Mouse (Mus musculus) neural tube, embryonic 13.5 days (tissue): ENCODE measurements around the gene Stra6l. TPM values are rescaled to one million over a fixed set of nuclear protein-coding genes. Genes with fewer than 3 reads are reported as not detected.

Experiments
- ATAC-seq: fragments of 200-750 bp; cut with Nextera tagmentation; 2 replicates; pipeline ENCODE4 v1.8.0; 2017; ENCODE audit warnings: low read depth, mild to moderate bottlenecking, moderate TSS enrichment, moderate library complexity
- H3K27ac ChIP-seq: fragments of 300-500 bp; sonication (generic); replicated peaks from 2 replicates; pipeline ENCODE4 v1.5.1; 2015; ENCODE audit warnings: moderate library complexity, mild to moderate bottlenecking, inconsistent platforms
- H3K27me3 ChIP-seq: fragments of 300-500 bp; sonication (generic); 2 replicates; pipeline ENCODE4 v1.6.1; 2015; ENCODE audit warnings: mild to moderate bottlenecking, inconsistent platforms
- H3K36me3 ChIP-seq: fragments of 300-500 bp; sonication (generic); 2 replicates; pipeline ENCODE4 v1.6.1; 2015; ENCODE audit warnings: mild to moderate bottlenecking, inconsistent platforms
- H3K4me1 ChIP-seq: fragments of 300-500 bp; sonication (generic); replicated peaks from 2 replicates; pipeline ENCODE4 v1.6.1; 2015; ENCODE audit warnings: inconsistent platforms
- H3K4me2 ChIP-seq: fragments of 300-500 bp; sonication (generic); 2 replicates; pipeline ENCODE4 v1.6.1; 2015; ENCODE audit warnings: inconsistent platforms, mild to moderate bottlenecking, moderate library complexity
- H3K4me3 ChIP-seq: fragments of 300-500 bp; sonication (generic); 2 replicates; pipeline ENCODE4 v1.5.1; 2015; ENCODE audit warnings: mild to moderate bottlenecking, inconsistent platforms
- H3K9ac ChIP-seq: fragments of 300-500 bp; sonication (generic); 2 replicates; pipeline ENCODE4 v1.6.1; 2015; ENCODE audit warnings: moderate library complexity, mild to moderate bottlenecking, inconsistent platforms
- H3K9me3 ChIP-seq: fragments of 300-500 bp; sonication (generic); 2 replicates; pipeline ENCODE4 v1.6.1; 2016; ENCODE audit warnings: inconsistent platforms
- whole genome bisulfite sequencing: fragments of 180-500 bp; shearing (Covaris S2); methylation state at CpG from one replicate; pipeline ENCODE4 v1.1.7; 2015; 5-methylcytosine and 5-hydroxymethylcytosine counted together
- polyA plus RNA-seq: library from polyadenylated mRNA; unstranded; fragments of >200 nt; fragmentation: Nextera tagmentation; extraction: Ambion mirVana; gene quantifications from 2 replicates; pipeline ENCODE4 v1.2.1, GENCODE M21; 2015

Gene Stra6l
- polyA plus RNA-seq, 1 experiment from 2014 or later = 4.5 TPM

DNA sequence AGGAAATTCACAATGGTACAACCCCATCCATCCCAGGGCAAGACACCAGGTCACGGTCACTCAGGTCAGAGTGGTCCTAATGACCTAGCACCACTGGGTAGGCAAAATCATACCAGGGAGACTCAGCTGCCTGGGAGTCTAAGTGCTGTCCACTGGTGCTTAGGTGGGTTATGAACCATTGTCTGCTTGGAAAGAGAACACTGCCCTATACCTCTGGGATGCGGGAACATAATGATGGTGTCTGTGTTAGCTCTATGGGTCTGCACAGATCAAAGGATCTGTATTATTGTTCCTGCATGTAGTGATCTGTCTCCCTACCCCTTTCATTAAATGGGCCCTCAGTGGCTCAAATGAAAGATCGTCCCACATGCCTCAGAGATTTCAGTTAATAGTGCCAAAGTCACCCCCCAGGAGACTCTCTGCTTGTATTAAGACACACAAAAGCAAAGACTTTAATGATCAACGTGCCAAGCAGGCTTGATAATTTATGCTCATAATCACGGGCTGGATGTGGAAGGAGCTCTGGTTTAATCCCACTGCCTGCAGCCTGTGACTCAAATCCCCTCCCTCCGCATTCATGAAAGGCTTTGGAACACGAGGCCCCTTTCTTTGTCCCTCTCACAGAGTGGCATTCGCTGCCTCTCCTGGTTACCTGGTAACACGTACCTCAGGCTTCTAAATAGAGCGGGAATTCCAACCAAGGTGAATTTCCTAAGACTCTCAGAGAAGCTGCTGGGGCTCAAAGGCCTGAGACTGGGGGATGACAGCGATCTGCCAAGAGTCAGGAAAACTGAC lies 25.5 kb upstream of the Stra6l start:
- Histone ChIP-seq H3K9me3 (no peaks in the 10 kb centered on the region), H3K36me3 (0 out of 2 replicates have a peak, but pooled peaks cover 5% of the 10 kb centered on the region), H3K4me1 (peaks cover 94% of the 10 kb centered on the region), H3K4me2 (peak overlapping the region; percentile 62), H3K27me3 (peaks cover 34% of the 10 kb centered on the region), H3K9ac (peak overlapping the region; percentile 91), H3K27ac (peak overlapping the region; percentile 97), H3K4me3 (peak overlapping the region; percentile 67)
- WGBS = 12% methylated on average over 11 of the region's 11 CpGs
- no peak; the same call in 1 of the 2 replicates for ATAC-seq

DNA sequence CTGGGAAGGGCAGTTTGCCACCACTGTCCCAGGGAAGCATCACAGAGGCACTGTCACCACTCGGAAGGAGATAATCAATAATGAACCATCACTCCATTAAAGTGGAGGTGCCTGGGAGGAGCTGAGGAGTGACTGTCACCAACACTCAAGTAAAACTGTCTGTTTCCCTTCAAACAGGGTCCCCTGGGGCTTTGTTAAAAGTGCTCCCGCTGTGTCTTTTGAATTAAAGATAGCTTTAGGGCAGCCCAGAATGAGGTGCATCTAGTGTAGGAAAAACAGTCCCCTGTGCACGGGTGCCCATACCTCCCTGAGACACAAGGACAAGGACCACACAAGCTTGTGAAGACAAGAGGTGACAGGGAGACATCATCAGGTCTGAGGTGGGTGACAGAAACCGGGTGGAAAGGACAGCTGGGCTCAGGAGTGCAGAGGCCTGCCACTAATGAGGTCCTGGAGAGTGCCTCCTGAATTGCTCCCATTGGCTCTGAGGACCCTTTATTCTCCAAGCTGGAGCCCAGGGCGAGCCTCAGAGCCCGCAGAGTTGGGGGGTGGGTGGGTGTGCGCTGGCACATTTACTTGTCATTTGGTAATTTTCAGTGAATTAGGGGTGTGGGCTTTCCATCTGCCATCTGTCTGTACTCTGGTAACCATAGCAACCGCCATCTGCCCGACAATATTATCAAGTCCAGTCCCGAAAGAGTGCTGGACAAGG lies 24.3 kb upstream of the Stra6l start:
- Histone ChIP-seq H3K27me3 (peaks cover 43% of the 10 kb centered on the region), H3K9me3 (no peaks in the 10 kb centered on the region), H3K36me3 (0 out of 2 replicates have a peak, but pooled peaks cover 5% of the 10 kb centered on the region), H3K9ac (peak overlapping the region; percentile 91), H3K4me3 (peak overlapping the region; percentile 67), H3K4me2 (peak overlapping the region; percentile 62), H3K4me1 (peaks cover 93% of the 10 kb centered on the region), H3K27ac (peak overlapping the region; percentile 97)
- 4% methylated on average over 10 of the region's 10 CpGs for WGBS
- 0 out of 2 replicates have a peak, but pooled peaks have one; percentile 30 for ATAC-seq

GRCm38 (mm10) chr4:45824761-45825556 lies 23.5 kb upstream of the Stra6l start:
- Histone ChIP-seq H3K27me3 (peaks cover 43% of the 10 kb centered on the region), H3K36me3 (0 out of 2 replicates have a peak, but pooled peaks cover 5% of the 10 kb centered on the region), H3K9ac (peak overlapping the region; percentile 91), H3K9me3 (no peaks in the 10 kb centered on the region), H3K4me2 (peak overlapping the region; percentile 62), H3K4me1 (peaks cover 93% of the 10 kb centered on the region), H3K27ac (peak overlapping the region; percentile 97), H3K4me3 (peak overlapping the region; percentile 67)
- ATAC-seq = no peak
- 11% methylated on average over 14 of the region's 14 CpGs for WGBS

GRCm38 (mm10) chr4:45826275-45827040 lies 22.0 kb upstream of the Stra6l start, which contains the start of gene Igfbpl1:
Gene Igfbpl1 (minus strand): TSS chr4:45826923.
- Histone ChIP-seq H3K9me3 (no peaks in the 10 kb centered on the region), H3K4me2 (peak within 1 kb of the TSS; percentile 62), H3K9ac (peak within 1 kb of the TSS; percentile 91), H3K27ac (peak within 1 kb of the TSS; percentile 97), H3K4me3 (peak within 1 kb of the TSS; percentile 67), H3K4me1 (peaks cover 93% of the 10 kb centered on the region), H3K36me3 (0 out of 2 replicates have a peak, but pooled peaks cover 5% of the 10 kb centered on the region), H3K27me3 (peaks cover 43% of the 10 kb centered on the region)
- peak; percentile 51 for ATAC-seq
- WGBS = under 1% methylated on average over 91 of the region's 91 CpGs

DNA sequence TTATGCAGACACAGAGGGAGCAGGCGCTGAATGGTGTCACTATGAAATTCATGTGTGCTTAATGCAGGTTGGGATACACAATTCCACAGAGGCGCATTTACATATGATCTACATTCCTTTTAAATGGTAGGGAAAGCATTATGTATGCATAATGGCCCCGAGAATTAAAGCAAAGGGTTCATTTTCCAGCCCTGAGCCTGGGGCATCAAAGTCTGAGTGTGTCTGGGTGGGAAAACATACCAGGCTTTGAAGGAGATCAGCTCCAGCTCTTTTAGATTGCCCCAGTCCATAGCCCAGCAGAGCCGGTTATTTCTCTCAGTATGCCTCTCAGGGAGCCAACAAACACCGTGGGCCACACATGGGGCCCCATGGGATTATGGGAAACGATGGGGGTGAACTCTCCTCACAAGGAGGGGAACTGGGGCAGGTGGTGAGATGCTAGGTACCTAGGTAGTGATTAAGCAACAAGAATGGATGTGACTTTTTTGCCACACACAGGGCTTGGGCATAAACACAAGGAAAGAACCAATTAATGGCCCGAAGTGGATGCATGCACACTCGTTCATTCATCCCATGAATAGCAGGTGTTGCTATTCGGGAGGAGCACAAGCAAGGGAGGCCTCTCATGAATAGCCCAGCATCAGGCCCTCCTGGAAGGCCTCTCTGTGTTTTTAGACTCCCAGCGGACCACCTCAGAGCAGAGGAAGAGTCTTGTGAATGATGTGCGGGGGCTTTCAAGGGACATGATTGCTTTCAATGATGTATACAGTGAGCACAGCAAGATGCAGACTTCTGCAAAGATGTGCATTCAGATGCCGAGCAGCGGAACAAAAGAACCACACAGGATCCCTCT lies 18.3 kb upstream of the Stra6l start:
- H3K9ac ChIP-seq = peak overlapping the region; percentile 58
- no peak for ATAC-seq
- H3K9me3 ChIP-seq = no peaks in the 10 kb centered on the region
- H3K4me1 ChIP-seq = peaks cover 65% of the 10 kb centered on the region
- H3K27me3 ChIP-seq = peaks cover 36% of the 10 kb centered on the region
- H3K4me3 ChIP-seq = no peak overlapping the region
- H3K36me3 ChIP-seq = no peaks in the 10 kb centered on the region
- H3K4me2 ChIP-seq = peak overlapping the region; percentile 26
- 16% methylated on average over 13 of the region's 13 CpGs for WGBS
- peak overlapping the region; percentile 92 for H3K27ac ChIP-seq

DNA sequence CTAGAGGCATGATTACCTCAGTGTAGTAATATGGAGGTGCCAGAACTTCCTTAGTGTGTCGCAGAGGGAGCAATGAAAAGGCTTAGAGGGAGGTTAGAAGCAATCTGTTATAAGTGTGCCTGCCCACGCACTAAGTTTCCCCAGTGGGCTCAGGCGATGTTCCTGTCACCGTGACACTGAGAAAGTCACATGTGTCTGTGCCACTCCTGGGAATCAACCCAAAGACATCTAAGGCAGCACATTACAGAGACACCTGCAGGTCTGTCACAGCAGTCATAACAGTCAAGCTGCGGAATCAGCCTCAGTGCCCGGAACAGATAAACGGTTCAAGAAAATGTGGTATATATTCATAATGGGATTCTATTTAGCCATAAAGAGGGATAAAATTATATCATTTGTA lies 16.5 kb upstream of the Stra6l start:
- H3K4me1 ChIP-seq = peaks cover 50% of the 10 kb centered on the region
- WGBS = 58% methylated on average over 7 of the region's 7 CpGs
- H3K36me3 ChIP-seq = no peaks in the 10 kb centered on the region
- no peak overlapping the region for H3K4me2 ChIP-seq
- H3K9me3 ChIP-seq = no peaks in the 10 kb centered on the region
- H3K27me3 ChIP-seq = peaks cover 19% of the 10 kb centered on the region
- no peak overlapping the region for H3K9ac ChIP-seq
- no peak for ATAC-seq
- H3K4me3 ChIP-seq = no peak overlapping the region
- H3K27ac ChIP-seq = peak overlapping the region; percentile 92

DNA sequence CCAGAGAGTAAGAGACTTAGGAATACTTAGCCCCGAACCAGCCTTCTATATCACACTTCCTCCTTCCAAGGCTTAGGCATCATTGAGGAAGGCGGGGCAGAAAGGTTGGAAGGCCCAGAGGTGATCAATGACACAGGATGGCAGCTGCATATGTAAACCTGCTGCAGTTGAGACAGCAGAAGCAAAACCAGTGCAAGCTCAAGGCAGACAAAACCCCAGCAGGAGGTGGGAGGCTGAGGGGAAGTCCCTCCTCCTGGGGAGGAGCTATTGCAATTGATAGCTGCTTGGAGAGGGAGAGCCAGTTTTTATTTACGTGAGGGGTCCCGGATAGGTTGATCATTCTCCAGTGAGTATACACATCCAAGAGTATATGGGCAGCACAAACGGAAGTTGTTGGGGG lies 15.0 kb upstream of the Stra6l start:
- Histone ChIP-seq H3K27me3 (0 out of 2 replicates have a peak, but pooled peaks cover 4% of the 10 kb centered on the region), H3K4me3 (no peak overlapping the region), H3K9me3 (no peaks in the 10 kb centered on the region), H3K4me1 (peaks cover 37% of the 10 kb centered on the region), H3K4me2 (no peak overlapping the region), H3K9ac (no peak overlapping the region), H3K27ac (0 out of 2 replicates have a peak overlapping the region, but pooled peaks have one; percentile 15), H3K36me3 (no peaks in the 10 kb centered on the region)
- no peak for ATAC-seq
- WGBS = 29% methylated on average over 5 of the region's 5 CpGs

DNA sequence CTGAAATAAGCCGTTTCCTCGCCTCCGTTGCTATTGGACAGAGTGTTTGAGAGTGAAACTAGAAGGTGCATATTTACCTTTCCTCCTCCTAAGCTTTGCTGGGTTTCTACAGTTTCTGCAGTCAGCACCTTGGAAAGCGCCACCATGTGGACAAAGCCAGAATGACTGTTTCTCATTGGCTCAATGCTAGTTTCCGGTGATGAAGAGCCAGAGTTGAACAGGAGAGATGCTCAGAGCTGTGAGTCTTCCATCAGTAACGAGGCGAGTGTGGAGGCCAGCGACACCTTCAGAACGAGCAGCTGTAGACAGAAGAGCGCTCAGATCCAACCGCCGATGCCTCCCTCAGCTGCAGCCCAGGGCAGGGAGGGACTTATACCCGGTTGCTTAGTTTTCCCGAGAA lies 4.1 kb upstream of the Stra6l start:
- H3K9me3 ChIP-seq = no peaks in the 10 kb centered on the region
- H3K9ac ChIP-seq = no peak overlapping the region
- no peak overlapping the region for H3K4me2 ChIP-seq
- no peaks in the 10 kb centered on the region for H3K27me3 ChIP-seq
- no peak overlapping the region for H3K4me3 ChIP-seq
- H3K36me3 ChIP-seq = no peaks in the 10 kb centered on the region
- peaks cover 17% of the 10 kb centered on the region for H3K4me1 ChIP-seq
- no peak for ATAC-seq
- H3K27ac ChIP-seq = no peak overlapping the region
- 50% methylated on average over 14 of the region's 14 CpGs for WGBS

- 90% methylated on average over 2 of the region's 2 CpGs for WGBS
- Histone ChIP-seq H3K4me1 (peaks cover 31% of the 10 kb centered on the region), H3K4me3 (no peak overlapping the region), H3K9me3 (no peaks in the 10 kb centered on the region), H3K36me3 (no peaks in the 10 kb centered on the region), H3K9ac (no peak overlapping the region), H3K27me3 (0 out of 2 replicates have a peak, but pooled peaks cover 2% of the 10 kb centered on the region), H3K4me2 (no peak overlapping the region), H3K27ac (no peak overlapping the region)
- ATAC-seq = no peak
Observed at GRCm38 (mm10) chr4:45846263-45846662, 2.2 kb upstream of the Stra6l start.

DNA sequence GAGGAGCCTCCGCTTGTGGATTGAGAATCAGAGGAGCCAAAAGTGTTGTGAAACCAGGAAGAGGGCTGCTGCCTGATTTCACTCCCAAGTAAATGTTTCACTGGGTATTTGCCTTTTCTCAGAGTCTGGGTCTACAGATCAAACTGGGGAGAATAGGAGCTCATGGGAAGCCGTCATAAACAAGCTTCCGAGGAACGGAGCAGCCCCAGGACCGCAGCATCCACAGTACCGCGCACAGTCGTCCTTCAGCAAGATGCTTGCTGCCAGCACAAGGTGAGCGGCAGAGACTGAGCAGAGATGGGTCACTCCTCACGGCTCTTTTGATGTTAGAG lies 327 bp downstream of the Stra6l start:
- peak overlapping the region; percentile 27 for H3K4me2 ChIP-seq
- peak overlapping the region; percentile 61 for H3K27ac ChIP-seq
- ATAC-seq = no peak
- H3K36me3 ChIP-seq = no peaks in the 10 kb centered on the region
- 0 out of 2 replicates have a peak overlapping the region, but pooled peaks have one; percentile 26 for H3K9ac ChIP-seq
- no peaks in the 10 kb centered on the region for H3K9me3 ChIP-seq
- peak overlapping the region; percentile 15; the same call in 1 of the 2 replicates for H3K4me3 ChIP-seq
- 0 out of 2 replicates have a peak, but pooled peaks cover 2% of the 10 kb centered on the region for H3K27me3 ChIP-seq
- H3K4me1 ChIP-seq = peaks cover 40% of the 10 kb centered on the region
- WGBS = 11% methylated on average over 10 of the region's 10 CpGs
